Mouse (Mus musculus): Measurements from ENCODE around the gene Olfr1137.

DNA sequence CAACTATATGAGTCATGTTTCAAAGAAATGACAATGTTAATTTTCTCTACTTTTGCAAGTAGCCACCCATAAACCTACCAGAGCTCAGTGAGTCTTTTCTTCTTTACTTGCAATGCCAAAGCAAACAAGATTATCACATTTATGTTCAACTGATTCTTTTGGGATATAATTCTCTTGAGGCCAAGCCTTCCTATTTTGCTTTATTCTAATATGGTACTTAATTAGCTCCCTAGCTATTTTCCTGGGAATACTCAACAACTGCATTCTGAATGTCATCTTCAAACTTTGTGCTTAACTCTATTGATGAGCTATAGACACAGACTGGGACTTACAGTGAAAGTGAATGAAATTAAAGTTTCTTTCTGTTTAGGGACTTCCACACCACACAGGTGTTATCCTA is at the start of gene Olfr1137:
- TF ChIP-seq POLR2A (IDR thresholded peaks at IDR 0.05; ENCODE audit: control insufficient read depth, extremely low read depth, insufficient read depth, low read length, poor library complexity) (no peak), CTCF (IDR thresholded peaks at IDR 0.05; ENCODE audit: borderline replicate concordance, control insufficient read depth, extremely low read depth, insufficient read depth, low read length, poor library complexity) (no peak)
